Mouse (Mus musculus): ENCODE measurements around the gene Calu. TPM values are rescaled to one million over a fixed set of nuclear protein-coding genes. Genes with fewer than 3 reads are reported as not detected.
"Not testable (repeated sequence)": the region's sequence is repeated elsewhere in the genome, so short reads cannot be mapped to it uniquely, and the experiment has no call there.

The Calu gene
- total RNA-seq, 2 experiments from 2014 or later, result 71.3 to 96.1 TPM

DNA sequence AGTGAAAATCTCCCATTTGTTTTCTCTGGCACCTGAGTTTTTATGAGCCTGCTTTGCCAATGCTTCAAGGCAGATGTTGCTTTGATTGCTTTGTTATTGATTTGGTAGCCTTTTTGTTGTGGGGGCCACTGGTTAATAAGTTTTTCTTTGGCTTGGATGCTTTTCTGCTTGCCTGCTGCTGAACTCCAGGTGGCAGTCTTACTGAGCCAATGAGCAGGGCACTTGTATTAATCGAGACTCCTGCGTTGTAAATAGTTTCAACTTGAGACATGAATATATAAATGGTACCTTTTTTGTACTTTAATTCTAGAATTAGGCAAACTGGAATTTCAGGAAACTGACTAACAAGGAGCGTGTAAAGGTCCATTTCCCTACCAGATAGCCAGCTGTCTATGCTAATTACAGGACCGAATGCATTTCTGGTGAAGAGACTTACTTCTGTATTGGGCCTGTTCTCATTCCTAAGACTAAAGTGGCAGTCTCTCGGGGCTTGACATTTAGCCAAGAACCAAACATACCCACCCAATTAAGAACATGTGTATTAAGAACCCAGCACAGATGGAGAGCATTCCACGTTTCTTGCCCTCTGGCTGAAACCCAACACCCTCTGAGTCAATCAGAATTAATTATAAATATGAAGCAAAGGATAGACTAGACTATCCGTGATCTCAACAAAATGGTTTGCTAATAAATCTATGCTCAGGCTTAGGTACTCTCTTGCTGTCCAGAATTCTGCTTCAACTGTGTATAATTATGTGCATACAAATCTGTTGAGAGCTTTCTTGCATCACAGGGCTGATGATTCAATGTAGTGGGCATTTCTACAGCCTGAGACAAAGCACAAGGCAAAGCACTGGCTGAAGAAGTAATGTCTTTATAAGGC is 14.6 kb downstream of the Calu start:
- DNase-seq (ENCODE audit: low spot score), result peak; percentile 38

GRCm38 (mm10) chr6:29363129-29363515 is 15.3 kb downstream of the Calu start:
- no peak for DNase-seq (ENCODE audit: low spot score)

DNA sequence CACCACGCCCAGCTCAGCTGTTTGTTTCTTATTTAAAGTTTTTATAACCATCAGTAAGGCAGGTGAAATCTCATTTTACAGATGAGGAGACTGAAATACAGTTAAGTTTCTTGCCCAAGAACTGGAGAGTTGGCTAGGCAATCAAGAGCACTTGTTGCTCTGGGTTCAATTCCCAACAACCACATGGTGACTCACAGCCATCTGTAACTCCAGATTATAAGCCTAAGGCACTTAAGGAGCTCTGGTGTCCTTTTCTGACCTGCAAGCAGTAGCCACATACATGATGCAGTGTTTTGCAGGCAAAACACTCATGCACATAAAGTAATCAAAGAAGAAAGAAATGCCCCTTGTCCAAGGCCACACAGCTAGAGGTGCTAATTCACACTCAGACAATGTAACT is 17.4 kb downstream of the Calu start:
- no peak for DNase-seq (ENCODE audit: low spot score)

- DNase-seq (ENCODE audit: low spot score), result no peak
Measured at GRCm38 (mm10) chr6:29377386-29377785, 29.5 kb downstream of the Calu start.

- no peak for DNase-seq (ENCODE audit: low spot score)
Measured at GRCm38 (mm10) chr6:29378678-29379077, 30.8 kb downstream of the Calu start.

GRCm38 (mm10) chr6:29379954-29380353 is 32.1 kb downstream of the Calu start:
- no peak for DNase-seq (ENCODE audit: low spot score)

DNA sequence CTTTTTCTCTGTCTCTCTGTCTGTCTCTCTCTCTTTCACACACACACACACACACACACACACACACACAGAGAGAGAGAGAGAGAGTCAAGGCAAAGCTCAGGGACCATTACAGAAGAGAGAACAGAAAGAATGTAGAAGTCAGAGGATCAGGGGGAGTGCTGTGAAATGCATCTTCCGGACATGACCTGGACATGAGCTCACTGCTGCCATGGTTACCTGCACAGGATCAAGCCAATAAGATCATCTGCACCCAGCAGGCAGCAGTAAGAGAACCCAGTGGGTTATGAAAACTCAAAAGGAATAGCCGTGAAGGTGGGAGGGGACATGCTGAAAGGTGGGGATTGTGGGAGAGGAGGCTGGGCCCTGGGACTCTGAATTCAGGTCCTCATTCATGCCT is 34.6 kb downstream of the Calu start:
- DNase-seq (ENCODE audit: low spot score), result no peak

GRCm38 (mm10) chr6:29388052-29388518 is 40.2 kb downstream of the Calu start, which contains the start of gene Opn1sw:
Gene Opn1sw (minus strand): TSS chr6:29388468.
- DNase-seq (ENCODE audit: low spot score), result no peak

GRCm38 (mm10) chr6:29388606-29389080 is 40.8 kb downstream of the Calu start:
- peak; percentile 95 for DNase-seq (ENCODE audit: low spot score)

DNA sequence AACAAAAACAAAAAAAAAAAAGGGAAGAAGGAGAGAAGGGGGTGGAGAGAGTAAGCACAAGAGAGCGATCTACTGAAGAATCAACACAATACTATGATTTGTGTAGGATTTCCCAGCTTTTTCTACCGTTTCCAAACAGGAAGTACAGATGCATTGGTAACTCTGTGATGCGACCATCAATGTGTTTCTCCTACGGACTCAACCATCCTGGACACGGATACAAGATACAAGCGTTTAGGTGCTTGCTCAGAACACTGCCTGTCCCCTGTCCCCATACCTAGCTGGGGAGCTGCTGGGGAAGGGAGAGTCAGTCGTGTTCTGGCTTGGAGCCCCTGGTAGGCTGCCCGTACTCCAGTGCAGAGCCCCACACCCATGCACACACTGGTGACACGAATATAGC is 41.6 kb downstream of the Calu start:
- no peak for DNase-seq (ENCODE audit: low spot score)

DNA sequence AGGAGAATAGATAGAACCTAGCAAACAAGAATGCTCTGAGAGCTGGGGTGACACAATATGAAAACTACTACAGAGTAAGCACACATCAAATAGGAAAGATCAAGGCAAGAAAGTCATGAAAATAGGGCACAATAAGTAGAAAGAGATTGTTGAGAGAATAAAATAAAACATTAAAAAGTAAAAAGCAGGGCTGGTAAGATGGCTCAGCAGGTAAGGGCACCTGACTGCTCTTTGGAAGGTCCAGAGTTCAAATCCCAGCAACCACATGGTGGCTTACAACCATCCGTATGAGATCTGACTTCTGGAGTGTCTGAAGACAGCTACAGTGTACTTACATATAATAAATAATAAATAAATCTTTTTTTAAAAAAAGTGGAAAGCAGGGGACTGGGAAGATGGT is 42.6 kb downstream of the Calu start:
- not testable (repeated sequence) for DNase-seq (ENCODE audit: low spot score)

DNA sequence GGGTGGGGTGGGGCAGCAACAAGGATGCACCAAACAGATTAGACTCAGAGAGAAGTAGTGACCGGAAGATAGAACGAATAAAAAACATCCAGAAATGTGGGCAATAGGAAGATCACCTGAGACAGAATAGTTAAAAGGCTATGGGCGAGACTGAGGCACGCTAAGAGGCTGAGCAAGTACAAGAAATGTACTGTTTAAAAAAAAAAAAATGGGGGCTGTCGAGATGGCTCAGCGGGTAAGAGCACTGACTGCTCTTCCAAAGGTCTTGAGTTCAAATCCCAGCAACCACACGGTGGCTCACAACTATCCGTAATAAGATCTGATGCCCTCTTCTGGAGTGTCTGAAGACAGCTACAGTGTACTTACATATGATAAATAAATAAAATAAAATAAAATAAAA is 43.4 kb downstream of the Calu start:
- DNase-seq (ENCODE audit: low spot score), result not testable (repeated sequence)

GRCm38 (mm10) chr6:29391802-29392201 is 43.9 kb downstream of the Calu start:
- no peak for DNase-seq (ENCODE audit: low spot score)

DNA sequence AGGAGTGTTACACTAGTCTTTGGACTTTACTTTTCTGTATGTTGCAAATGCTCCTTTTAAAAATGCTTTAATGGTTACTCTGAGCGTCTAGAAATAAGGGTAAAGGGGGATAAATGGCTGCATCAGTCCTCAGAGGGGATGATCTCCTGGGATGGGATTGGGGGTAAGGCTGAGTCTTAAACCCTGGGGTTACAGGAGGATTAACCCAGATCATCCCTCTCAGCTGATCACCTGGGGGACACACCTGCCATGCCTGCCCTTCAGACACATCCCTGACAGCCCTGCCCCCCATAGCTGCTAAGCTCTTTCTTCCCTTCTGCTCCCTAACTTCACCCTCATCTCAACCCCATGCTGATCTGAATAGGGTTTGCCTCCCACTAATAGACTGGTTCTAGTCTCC is 46.4 kb downstream of the Calu start:
- no peak for DNase-seq (ENCODE audit: low spot score)

- DNase-seq (ENCODE audit: low spot score), result peak; percentile 70
Measured at GRCm38 (mm10) chr6:29395910-29396713, 48.2 kb downstream of the Calu start, which contains the start of gene Ccdc136. Gene Ccdc136 (plus strand): TSS chr6:29396309.

GRCm38 (mm10) chr6:29396714-29397540 is 49.1 kb downstream of the Calu start:
- no peak for DNase-seq (ENCODE audit: low spot score)

DNA sequence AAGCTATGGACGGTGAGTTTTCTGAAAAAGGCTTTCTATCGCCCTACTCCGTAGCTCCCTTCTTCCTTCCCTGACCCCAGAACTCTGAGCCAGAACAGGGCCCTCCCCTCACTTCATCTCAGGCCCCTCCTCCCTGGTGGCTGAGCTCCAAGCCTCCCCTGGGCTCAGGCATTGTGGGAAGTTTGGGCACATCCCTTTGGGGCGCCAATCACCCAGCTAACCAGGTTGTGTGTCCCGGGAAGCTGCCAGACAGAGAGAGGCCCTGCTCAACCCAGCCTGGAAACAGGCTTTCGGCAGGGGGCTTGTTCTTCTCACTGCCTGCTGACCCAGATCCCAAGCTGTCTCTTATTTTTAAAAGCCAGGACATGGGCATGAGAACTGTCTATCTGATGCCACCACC is 49.7 kb downstream of the Calu start:
- DNase-seq (ENCODE audit: low spot score), result no peak

- no peak for DNase-seq (ENCODE audit: low spot score)
Measured at GRCm38 (mm10) chr6:29399851-29400250, 52.0 kb downstream of the Calu start.

DNA sequence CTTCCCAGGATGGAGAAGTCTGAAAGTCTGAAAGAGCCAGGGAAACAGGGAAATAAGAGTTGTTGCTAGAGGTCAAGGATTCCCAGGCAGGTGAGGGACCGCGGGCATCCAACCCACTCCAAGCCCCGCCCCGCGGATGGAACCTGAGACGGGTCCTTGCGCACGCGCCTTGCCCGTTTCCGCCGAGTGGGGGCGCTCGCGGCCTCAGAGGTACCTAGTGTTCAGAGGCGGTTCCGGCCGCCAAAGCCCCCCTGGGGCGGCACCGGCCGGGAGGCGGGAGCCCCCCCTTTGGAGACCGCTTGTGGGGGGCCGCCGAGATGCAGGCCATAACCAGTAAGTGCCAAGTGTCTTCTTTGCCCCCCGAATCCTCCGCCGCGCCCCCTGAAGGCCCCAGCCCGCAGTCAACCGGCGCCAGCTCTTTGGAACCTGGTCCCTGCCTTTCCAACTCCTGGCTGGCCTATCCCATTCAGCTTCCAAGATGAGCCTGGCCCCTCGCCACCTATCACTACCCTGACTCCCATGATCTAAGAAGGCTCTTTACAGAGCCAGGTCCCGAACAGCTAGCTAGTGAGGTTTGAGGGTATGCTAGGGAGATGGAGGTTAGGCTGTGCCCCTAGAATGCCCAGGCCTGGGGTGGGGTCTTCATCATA is 54.9 kb downstream of the Calu start:
- DNase-seq (ENCODE audit: low spot score), result peak; percentile 49

- no peak for DNase-seq (ENCODE audit: low spot score)
Measured at GRCm38 (mm10) chr6:29406412-29406811, 58.5 kb downstream of the Calu start.

DNA sequence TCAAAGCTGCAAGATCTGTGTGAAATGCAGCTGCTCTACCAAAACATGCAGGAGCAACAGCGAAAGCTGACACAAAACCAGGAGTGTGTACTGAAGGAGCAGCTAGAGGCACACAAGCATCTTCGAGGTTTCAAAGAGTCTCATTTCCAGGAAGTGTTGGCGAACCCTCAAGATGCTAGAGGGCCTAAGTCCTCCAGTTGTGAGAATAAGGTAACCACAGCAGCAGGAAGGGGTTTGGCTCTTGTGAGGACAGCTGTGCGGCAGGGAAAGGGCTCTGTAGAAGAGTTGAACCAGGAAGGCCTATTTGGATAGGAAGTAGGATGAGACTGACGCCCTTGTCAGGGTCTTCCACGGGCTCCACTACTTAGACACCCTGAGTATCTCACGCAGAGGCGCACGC is 67.6 kb downstream of the Calu start:
- DNase-seq (ENCODE audit: low spot score), result no peak
